Mouse (Mus musculus) G1E (cell line): ENCODE data around the gene Rcbtb2. TPM values are rescaled to one million over a fixed set of nuclear protein-coding genes. Genes with fewer than 3 reads are reported as not detected.

Experiments
- ATAC-seq: 2 replicates; pipeline ENCODE4 v1.8.0; 2016; ENCODE audit warnings: mild to moderate bottlenecking; ENCODE audit not compliant: insufficient number of reproducible peaks, poor library complexity, low FRiP score, severe bottlenecking; ENCODE audit errors: extremely low read depth
- DNase-seq: peaks from one replicate; pipeline ENCODE4 v3.0.0; 2012; ENCODE audit warnings: low spot score
- H3K27me3 ChIP-seq: 2 replicates; pipeline ENCODE4 v1.6.1; 2012; ENCODE audit warnings: mild to moderate bottlenecking, low read length, inconsistent platforms; ENCODE audit not compliant: insufficient read depth
- H3K36me3 ChIP-seq: replicated peaks from 2 replicates; pipeline ENCODE3; 2012; ENCODE audit warnings: mild to moderate bottlenecking, inconsistent platforms
- H3K4me1 ChIP-seq: 2 replicates; pipeline ENCODE4 v1.6.1; 2012; ENCODE audit warnings: low read depth, low read length, inconsistent platforms, mixed read lengths; ENCODE audit not compliant: insufficient read depth
- H3K4me3 ChIP-seq: 2 replicates; pipeline ENCODE4 v1.5.1; 2012; ENCODE audit warnings: low read depth, mild to moderate bottlenecking, inconsistent platforms, low read length, moderate library complexity, mixed read lengths
- H3K9me3 ChIP-seq: replicated peaks from 2 replicates; pipeline ENCODE4 v1.6.1; 2012; ENCODE audit warnings: inconsistent platforms
- CTCF ChIP-seq: IDR thresholded peaks from 2 replicates; pipeline ENCODE4 v1.5.1; 2012; ENCODE audit warnings: low read depth, low read length, inconsistent platforms, mixed read lengths
- GATA1 ChIP-seq: IDR thresholded peaks from 2 replicates; pipeline ENCODE4 v1.6.1; 2012; ENCODE audit warnings: borderline replicate concordance, low read length, inconsistent platforms, mixed read lengths
- GATA2 ChIP-seq: IDR thresholded peaks from 2 replicates; pipeline ENCODE4 v1.6.1; 2012; ENCODE audit warnings: low read depth, low read length, inconsistent platforms, borderline replicate concordance
- POLR2AphosphoS5 ChIP-seq: IDR thresholded peaks from 2 replicates; pipeline ENCODE4 v1.6.1; 2012; ENCODE audit warnings: low read depth, low read length, inconsistent platforms; ENCODE audit not compliant: insufficient replicate concordance
- TAL1 ChIP-seq: conservative IDR thresholded peaks from 2 replicates; pipeline ENCODE4 v1.6.1; 2012; ENCODE audit warnings: low read depth, low read length, inconsistent platforms, mixed read lengths
- polyA plus RNA-seq: library from polyadenylated mRNA; stranded (reverse); fragments of >175 nt; gene quantifications from 2 replicates; pipeline ENCODE4 v1.2.3, GENCODE M21; 2012
- total RNA-seq, 2 experiments: library from RNA; stranded (forward) in 1 of 2; stranded (reverse) in 1 of 2; fragments of 200-1000 nt in 1 of 2; fragments of >200 nt in 1 of 2; fragmentation: Nextera tagmentation in 1 of 2; gene quantifications; 2 replicates each; pipeline ENCODE4 v1.2.3; 2014 to 2017

The Rcbtb2 gene
- total and polyA plus RNA-seq, 3 experiments = 24.4 to 49.9 (median 34.8) TPM

DNA sequence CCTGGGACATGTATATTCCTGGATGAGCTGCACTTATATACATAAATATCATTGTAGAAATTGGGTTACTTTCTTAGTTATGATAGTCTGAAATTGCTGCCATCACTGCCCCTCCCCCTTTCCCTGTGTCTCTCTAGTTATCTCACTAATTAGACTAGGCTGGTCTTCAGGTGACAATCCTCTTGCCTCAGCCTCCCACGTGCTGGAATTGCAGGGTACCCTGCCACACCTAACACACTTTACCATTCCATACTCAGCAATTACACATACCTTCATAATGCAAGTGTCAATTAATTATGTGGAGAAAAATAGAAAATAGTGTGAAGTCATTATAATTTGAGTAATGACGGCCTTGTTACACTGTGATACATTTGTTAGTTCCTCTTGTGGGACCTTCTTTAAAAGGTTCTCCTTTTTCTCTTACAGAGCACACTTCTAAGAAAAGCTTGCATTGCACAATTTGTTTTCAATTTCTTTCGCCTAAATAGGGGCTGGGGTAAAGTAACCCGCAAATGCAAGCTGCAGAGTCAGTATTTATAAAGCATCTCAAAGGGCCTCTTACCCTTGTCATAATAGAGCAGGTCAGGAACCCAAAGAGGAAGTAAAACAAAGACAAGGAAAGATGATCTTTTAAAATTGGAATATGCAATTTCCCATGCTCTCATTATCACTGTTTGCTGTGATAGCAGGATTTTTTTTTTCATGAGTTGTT lies 470 bp upstream of the Rcbtb2 start:
- DNase-seq (no peak), ATAC-seq (no peak)
- TF ChIP-seq TAL1 (no peak), GATA1 (no peak), CTCF (no peak), POLR2AphosphoS5 (no peak), GATA2 (no peak)
- no peak overlapping the region; the same call in 1 of the 2 replicates for H3K4me3 ChIP-seq
- H3K4me1 ChIP-seq = peaks cover 86% of the 10 kb centered on the region
- H3K36me3 ChIP-seq = no peaks in the 10 kb centered on the region
- H3K9me3 ChIP-seq = no peaks in the 10 kb centered on the region
- no peaks in the 10 kb centered on the region for H3K27me3 ChIP-seq

- Histone ChIP-seq H3K27me3 (no peaks in the 10 kb centered on the region), H3K9me3 (no peaks in the 10 kb centered on the region), H3K36me3 (no peaks in the 10 kb centered on the region), H3K4me3 (peak overlapping the region; percentile 49; the same call in 1 of the 2 replicates), H3K4me1 (peaks cover 76% of the 10 kb centered on the region)
- DNase-seq = no peak
- ATAC-seq = no peak
- TF ChIP-seq CTCF (no peak), TAL1 (no peak)
Observed at GRCm38 (mm10) chr14:73123381-73123780, 544 bp downstream of the Rcbtb2 start.

GRCm38 (mm10) chr14:73123786-73124185 lies 949 bp downstream of the Rcbtb2 start:
- ATAC-seq = peak; percentile 91
- no peaks in the 10 kb centered on the region for H3K36me3 ChIP-seq
- H3K9me3 ChIP-seq = no peaks in the 10 kb centered on the region
- DNase-seq = peak; percentile 64
- H3K27me3 ChIP-seq = no peaks in the 10 kb centered on the region
- H3K4me3 ChIP-seq = no peak overlapping the region; the same call in 1 of the 2 replicates
- peaks cover 72% of the 10 kb centered on the region for H3K4me1 ChIP-seq
- TF ChIP-seq POLR2AphosphoS5 (no peak; the same call in 1 of the 2 replicates), TAL1 (peak; percentile 95), GATA1 (no peak), GATA2 (peak; percentile 82; the same call in 1 of the 2 replicates), CTCF (no peak)

DNA sequence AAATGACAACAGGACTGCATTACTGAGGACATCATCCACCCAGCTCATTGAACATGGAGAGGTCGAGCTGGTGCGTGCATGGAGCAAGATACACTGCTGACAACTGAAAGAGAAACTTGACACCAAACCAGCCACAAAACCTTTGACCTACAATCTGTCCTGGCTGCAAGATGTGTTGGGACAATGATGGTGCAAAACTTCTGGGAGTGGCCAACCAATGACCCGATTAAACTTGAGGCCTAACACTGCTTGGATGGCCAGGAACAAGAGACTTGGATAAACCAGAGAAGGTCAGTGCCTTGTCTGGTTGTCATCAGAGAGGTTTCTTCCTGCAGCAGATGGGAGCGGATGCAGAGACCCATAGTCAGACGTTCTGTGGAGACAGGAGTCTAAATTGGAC lies 7.7 kb downstream of the Rcbtb2 start:
- Histone ChIP-seq H3K36me3 (no peaks in the 10 kb centered on the region), H3K4me1 (peaks cover 22% of the 10 kb centered on the region), H3K9me3 (no peaks in the 10 kb centered on the region), H3K4me3 (no peak overlapping the region), H3K27me3 (no peaks in the 10 kb centered on the region)
- no peak for DNase-seq
- no peak for ATAC-seq
- TF ChIP-seq TAL1 = no peak
- TF ChIP-seq CTCF = no peak
- TF ChIP-seq GATA2 = no peak
- no peak for TF ChIP-seq POLR2AphosphoS5
- no peak for TF ChIP-seq GATA1

- ATAC-seq = no peak
- Histone ChIP-seq H3K9me3 (no peaks in the 10 kb centered on the region), H3K4me3 (no peak overlapping the region), H3K36me3 (no peaks in the 10 kb centered on the region), H3K4me1 (peaks cover 11% of the 10 kb centered on the region; the same call in 1 of the 2 replicates), H3K27me3 (no peaks in the 10 kb centered on the region)
- TF ChIP-seq GATA1 = no peak
- TF ChIP-seq GATA2 = no peak
- TF ChIP-seq TAL1 = no peak
- no peak for TF ChIP-seq CTCF
- no peak for TF ChIP-seq POLR2AphosphoS5
- DNase-seq = no peak
Observed at GRCm38 (mm10) chr14:73131856-73132410, 9.1 kb downstream of the Rcbtb2 start.

GRCm38 (mm10) chr14:73132731-73133130 lies 9.9 kb downstream of the Rcbtb2 start:
- ATAC-seq (no peak), DNase-seq (no peak)
- Histone ChIP-seq H3K4me1 (peaks cover 18% of the 10 kb centered on the region), H3K36me3 (no peaks in the 10 kb centered on the region), H3K27me3 (no peaks in the 10 kb centered on the region), H3K9me3 (no peaks in the 10 kb centered on the region), H3K4me3 (no peak overlapping the region)
- TF ChIP-seq GATA1 (no peak), CTCF (no peak), TAL1 (no peak), GATA2 (no peak), POLR2AphosphoS5 (no peak)
